Mouse (Mus musculus) forebrain, embryonic 14.5 days (tissue): Measurements from ENCODE around the gene Samd10. TPM values are rescaled to one million over a fixed set of nuclear protein-coding genes. Genes with fewer than 3 reads are reported as not detected.

ENCODE experiments used
- ATAC-seq: fragments of 200-750 bp; cut with Nextera tagmentation; 2 replicates; pipeline ENCODE4 v1.8.0; 2017; ENCODE audit warnings: mild to moderate bottlenecking, moderate library complexity
- DNase-seq: peaks from one replicate; pipeline ENCODE4 v3.0.0-alpha.2; 2015; ENCODE audit warnings: low spot score
- H3K27ac ChIP-seq: fragments of 300-500 bp; sonication (generic); 2 replicates; pipeline ENCODE4 v1.5.1; 2014; ENCODE audit warnings: low read depth, mild to moderate bottlenecking, control low read depth, low read length, moderate library complexity
- H3K27me3 ChIP-seq: fragments of 300-500 bp; sonication (generic); replicated peaks from 2 replicates; pipeline ENCODE4 v1.6.1; 2014; ENCODE audit warnings: low read length, control low read depth, mixed read lengths; ENCODE audit not compliant: control insufficient read depth, insufficient read depth
- H3K36me3 ChIP-seq: fragments of 300-500 bp; sonication (generic); 2 replicates; pipeline ENCODE4 v1.6.1; 2014; ENCODE audit warnings: low read length, control low read depth; ENCODE audit not compliant: control insufficient read depth, insufficient read depth
- H3K4me1 ChIP-seq: fragments of 300-500 bp; sonication (generic); 2 replicates; pipeline ENCODE4 v1.6.1; 2014; ENCODE audit warnings: antibody characterized with exemption, low read length, control low read depth; ENCODE audit not compliant: control insufficient read depth, insufficient read depth
- H3K4me2 ChIP-seq: fragments of 300-500 bp; sonication (generic); 2 replicates; pipeline ENCODE4 v1.6.1; 2014; ENCODE audit warnings: mild to moderate bottlenecking, control low read depth, low read length
- H3K4me3 ChIP-seq: fragments of 300-500 bp; sonication (generic); 2 replicates; pipeline ENCODE4 v1.5.1; 2014; ENCODE audit warnings: low read depth, low read length, control low read depth
- H3K9ac ChIP-seq: fragments of 300-500 bp; sonication (generic); 2 replicates; pipeline ENCODE4 v1.6.1; 2014; ENCODE audit warnings: mild to moderate bottlenecking, low read length, control low read depth, moderate library complexity
- H3K9me3 ChIP-seq: fragments of 300-500 bp; sonication (generic); replicated peaks from 2 replicates; pipeline ENCODE4 v1.6.1; 2016; ENCODE audit warnings: low read length, control low read depth, mixed read lengths; ENCODE audit not compliant: control insufficient read depth
- WGBS: fragments of 180-500 bp; shearing (Covaris S2); extraction: QIAGEN DNeasy Blood & Tissue Kit; methylation state at CpG from one replicate; pipeline ENCODE4 v1.1.7; 2014; 5-methylcytosine and 5-hydroxymethylcytosine counted together
- polyA plus RNA-seq: library from polyadenylated mRNA; unstranded; fragments of >200 nt; fragmentation: Nextera tagmentation; extraction: Ambion mirVana; gene quantifications from 2 replicates; pipeline ENCODE4 v1.2.1, GENCODE M21; 2014

The Samd10 gene
- polyA plus RNA-seq, 1 experiment from 2014 or later = 140 TPM

- Histone ChIP-seq H3K4me2 (no peak overlapping the region), H3K36me3 (peaks cover 18% of the 10 kb centered on the region), H3K27me3 (no peaks in the 10 kb centered on the region), H3K9ac (no peak overlapping the region), H3K9me3 (no peaks in the 10 kb centered on the region), H3K27ac (no peak overlapping the region), H3K4me1 (peaks cover 17% of the 10 kb centered on the region), H3K4me3 (no peak overlapping the region)
- WGBS = 68% methylated on average over 4 of the region's 4 CpGs
- DNase-seq = peak; percentile 71
- no peak for ATAC-seq
These were observed 3.9 kb downstream of the Samd10 start for GRCm38 (mm10) chr2:181594946-181595696.

GRCm38 (mm10) chr2:181593937-181594336 is 5.1 kb downstream of the Samd10 start:
- Histone ChIP-seq H3K9me3 (no peaks in the 10 kb centered on the region), H3K9ac (no peak overlapping the region), H3K27me3 (no peaks in the 10 kb centered on the region), H3K4me1 (peaks cover 17% of the 10 kb centered on the region), H3K4me2 (no peak overlapping the region), H3K27ac (no peak overlapping the region), H3K36me3 (peaks cover 30% of the 10 kb centered on the region), H3K4me3 (no peak overlapping the region)
- ATAC-seq = no peak
- no peak for DNase-seq

GRCm38 (mm10) chr2:181593042-181593421 is 6.0 kb downstream of the Samd10 start:
- peak overlapping the region; percentile 97 for H3K9ac ChIP-seq
- peaks cover 13% of the 10 kb centered on the region for H3K4me1 ChIP-seq
- H3K4me2 ChIP-seq = peak overlapping the region; percentile 84
- H3K27ac ChIP-seq = peak overlapping the region; percentile 87
- no peaks in the 10 kb centered on the region for H3K27me3 ChIP-seq
- no peaks in the 10 kb centered on the region for H3K9me3 ChIP-seq
- ATAC-seq (peak; percentile 13; the same call in 1 of the 2 replicates), DNase-seq (peak; percentile 45)
- WGBS = 5% methylated on average over 6 of the region's 6 CpGs
- H3K4me3 ChIP-seq = peak overlapping the region; percentile 97
- peaks cover 39% of the 10 kb centered on the region for H3K36me3 ChIP-seq

DNA sequence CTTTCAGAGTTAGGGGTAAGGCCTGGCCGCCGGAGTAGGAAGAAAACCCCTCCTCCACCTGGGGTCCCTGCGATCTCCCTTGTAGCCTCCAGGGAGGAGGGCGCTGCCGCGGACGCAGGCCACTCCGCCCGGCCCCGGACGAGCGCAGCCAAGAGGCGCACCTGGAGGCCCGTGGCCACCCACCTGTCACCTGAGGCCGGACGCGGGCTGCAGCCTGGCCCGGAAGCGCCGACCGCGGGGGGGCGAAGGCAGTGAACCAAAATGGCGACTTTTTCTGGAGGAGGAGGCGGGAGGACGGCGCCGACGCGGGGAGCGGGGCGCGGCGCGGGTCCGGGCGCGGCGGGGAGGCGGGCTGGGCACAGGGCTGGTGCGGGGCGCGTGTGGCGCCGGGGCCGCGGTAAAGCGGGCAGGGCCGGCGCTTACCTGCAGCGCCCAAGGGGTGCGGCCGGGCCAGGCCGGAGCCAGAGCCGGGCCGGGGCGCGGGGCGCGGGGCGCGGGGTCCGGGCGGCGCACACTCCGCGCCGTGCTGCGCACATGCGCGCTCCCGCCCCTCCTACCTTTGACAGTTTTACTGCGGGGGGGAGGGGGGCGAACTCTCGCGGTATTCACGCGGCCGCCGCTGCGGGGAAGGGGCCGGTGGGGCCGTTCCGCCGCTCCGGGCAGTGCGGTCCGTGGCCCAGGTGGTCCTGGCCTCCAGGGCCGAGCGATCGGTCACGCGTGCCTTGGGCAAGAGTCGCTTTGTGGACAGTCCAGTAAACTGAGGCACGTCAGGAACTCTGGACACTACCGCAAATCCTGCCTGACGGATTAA is 6.6 kb downstream of the Samd10 start, which contains the start of gene Zfp512b:
Zfp512b (minus strand) TSS at position 573 of the 811 bp plus-strand sequence.
- ATAC-seq (peak; percentile 89), DNase-seq (peak; percentile 85)
- H3K27ac ChIP-seq = peak within 1 kb of the TSS; percentile 87
- H3K4me1 ChIP-seq = peaks cover 12% of the 10 kb centered on the region
- H3K27me3 ChIP-seq = no peaks in the 10 kb centered on the region
- no peaks in the 10 kb centered on the region for H3K9me3 ChIP-seq
- H3K4me2 ChIP-seq = peak within 1 kb of the TSS; percentile 84
- peak within 1 kb of the TSS; percentile 97 for H3K9ac ChIP-seq
- peak within 1 kb of the TSS; percentile 97 for H3K4me3 ChIP-seq
- peaks cover 45% of the 10 kb centered on the region for H3K36me3 ChIP-seq
- 1% methylated on average over 80 of the region's 97 CpGs for WGBS

DNA sequence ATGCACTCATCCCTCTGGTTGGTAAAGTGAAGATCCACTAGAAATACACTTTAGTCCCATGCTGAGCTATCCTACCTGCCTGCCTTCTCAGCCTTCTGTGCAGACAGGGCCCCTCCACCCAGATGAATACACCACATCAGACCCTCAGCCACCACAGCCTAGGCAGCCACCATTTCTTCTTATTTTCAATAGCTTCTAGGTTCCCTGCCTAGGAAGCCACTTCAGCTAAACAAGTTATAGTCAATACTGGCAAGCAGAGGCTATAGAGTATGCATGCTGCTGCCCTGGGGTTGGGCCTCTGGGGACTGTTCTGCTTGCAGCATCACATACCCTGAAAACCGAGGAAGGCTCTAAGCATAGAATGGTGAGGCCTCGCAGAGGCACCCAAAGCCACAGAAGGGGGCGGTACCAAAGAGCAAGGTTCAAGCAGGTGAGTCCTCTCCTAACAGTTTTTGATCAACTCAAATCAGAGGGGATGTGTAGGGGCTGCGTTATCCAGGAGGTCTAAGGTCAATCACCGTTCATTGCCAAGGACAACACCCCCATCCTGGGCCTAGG is 7.4 kb downstream of the Samd10 start, which contains the start of gene Prpf6:
Prpf6 (plus strand) TSS at position 341 of the 558 bp plus-strand sequence.
- Histone ChIP-seq H3K9ac (peak within 1 kb of the TSS; percentile 97), H3K4me1 (peaks cover 12% of the 10 kb centered on the region), H3K4me3 (peak within 1 kb of the TSS; percentile 97), H3K4me2 (peak within 1 kb of the TSS; percentile 84), H3K36me3 (peaks cover 52% of the 10 kb centered on the region), H3K27ac (peak within 1 kb of the TSS; percentile 87), H3K27me3 (no peaks in the 10 kb centered on the region), H3K9me3 (no peaks in the 10 kb centered on the region)
- ATAC-seq (peak; percentile 6; the same call in 1 of the 2 replicates), DNase-seq (no peak)
- WGBS = 15% methylated on average over 5 of the region's 5 CpGs

DNA sequence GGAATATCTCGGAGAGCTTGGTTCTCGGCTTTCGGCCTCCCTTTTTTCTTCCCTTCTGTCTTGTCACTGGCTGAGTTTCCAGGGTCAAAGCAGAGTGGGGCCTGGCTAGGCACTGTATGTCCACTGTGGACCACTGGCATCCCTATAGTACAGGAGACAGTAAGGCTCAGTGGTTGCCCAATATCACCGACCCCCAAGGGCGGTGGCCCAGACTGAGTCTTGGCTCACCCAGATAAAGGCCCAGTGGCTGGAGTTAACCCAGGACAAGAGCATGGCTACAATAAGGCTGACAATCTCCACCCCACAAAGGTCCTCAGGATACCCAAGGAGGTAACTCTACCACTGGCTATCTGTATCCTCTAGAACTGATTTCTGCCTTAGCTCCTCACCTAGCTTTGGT is 8.5 kb downstream of the Samd10 start:
- peaks cover 12% of the 10 kb centered on the region for H3K4me1 ChIP-seq
- ATAC-seq (no peak), DNase-seq (no peak)
- H3K4me2 ChIP-seq = peak overlapping the region; percentile 84; the same call in 1 of the 2 replicates
- H3K27ac ChIP-seq = no peak overlapping the region
- no peak overlapping the region for H3K4me3 ChIP-seq
- 98% methylated on average over 5 of the region's 5 CpGs for WGBS
- peaks cover 50% of the 10 kb centered on the region for H3K36me3 ChIP-seq
- no peak overlapping the region for H3K9ac ChIP-seq
- H3K27me3 ChIP-seq = no peaks in the 10 kb centered on the region
- H3K9me3 ChIP-seq = no peaks in the 10 kb centered on the region

DNA sequence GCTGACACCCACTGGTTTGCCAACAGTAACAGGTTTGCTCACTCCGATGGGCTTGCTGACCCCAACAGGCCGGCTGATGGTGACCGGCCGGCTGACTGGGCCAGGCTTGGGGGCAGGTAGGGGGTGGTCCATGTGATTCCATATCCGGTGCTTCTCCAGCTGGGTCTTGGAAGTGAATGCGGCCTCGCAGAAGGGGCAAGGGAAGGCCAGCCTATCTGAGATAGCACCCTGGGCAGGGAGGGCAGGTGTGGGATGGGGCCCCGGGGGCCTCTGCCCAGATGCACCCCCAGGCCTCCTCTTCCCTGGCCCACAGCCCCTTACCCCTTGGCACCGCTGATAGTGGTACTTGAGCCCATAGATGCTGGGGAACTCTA is 9.3 kb downstream of the Samd10 start:
- H3K36me3 ChIP-seq = peaks cover 57% of the 10 kb centered on the region
- no peak for DNase-seq
- WGBS = 95% methylated on average over 9 of the region's 9 CpGs

DNA sequence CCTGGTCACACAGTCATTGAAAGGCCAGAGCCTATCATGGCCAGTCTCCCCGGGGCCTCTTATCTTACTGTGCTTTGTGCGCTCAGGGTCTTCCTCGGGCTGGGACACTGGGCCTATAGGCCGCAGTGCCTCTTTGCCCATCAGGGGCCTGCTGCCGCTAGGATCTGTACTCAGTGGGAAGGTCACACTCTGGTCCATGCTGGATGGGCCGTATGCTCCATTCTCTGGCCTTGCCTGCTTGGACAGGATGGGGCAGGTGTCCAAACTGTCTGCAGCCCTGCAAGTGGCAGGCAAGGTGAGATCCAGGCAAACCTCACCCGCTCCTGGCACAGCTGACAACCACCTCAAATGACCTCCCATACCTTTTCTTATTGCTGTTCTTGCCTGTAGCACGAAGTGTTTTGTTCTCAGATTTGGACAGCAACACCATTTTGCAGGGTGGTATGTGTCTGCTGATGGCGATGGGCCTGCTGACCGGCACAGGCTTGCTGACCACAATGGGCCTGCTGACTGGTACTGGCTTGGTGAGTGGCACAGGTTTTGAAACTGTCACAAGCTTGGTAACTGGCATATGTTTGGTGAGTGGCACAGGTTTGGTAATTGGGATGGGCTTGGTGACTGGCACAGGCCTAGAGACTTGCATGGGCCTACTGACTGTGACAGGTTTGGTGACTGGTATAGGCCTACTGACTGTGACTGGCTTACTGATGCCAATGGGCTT is 9.8 kb downstream of the Samd10 start:
- peaks cover 63% of the 10 kb centered on the region for H3K36me3 ChIP-seq

More for the DNA sequence above, 9.3 kb downstream of the Samd10 start:
- peaks cover 12% of the 10 kb centered on the region for H3K4me1 ChIP-seq
- no peak overlapping the region for H3K4me3 ChIP-seq
- no peak overlapping the region for H3K9ac ChIP-seq
- H3K9me3 ChIP-seq = no peaks in the 10 kb centered on the region
- H3K4me2 ChIP-seq = no peak overlapping the region
- no peak for ATAC-seq
- no peak overlapping the region for H3K27ac ChIP-seq
- H3K27me3 ChIP-seq = no peaks in the 10 kb centered on the region

More for the DNA sequence above, 9.8 kb downstream of the Samd10 start:
- no peak overlapping the region for H3K4me2 ChIP-seq
- no peak for ATAC-seq
- H3K9me3 ChIP-seq = no peaks in the 10 kb centered on the region
- no peaks in the 10 kb centered on the region for H3K27me3 ChIP-seq
- H3K4me1 ChIP-seq = peaks cover 12% of the 10 kb centered on the region
- H3K9ac ChIP-seq = no peak overlapping the region
- WGBS = 93% methylated on average over 10 of the region's 10 CpGs
- no peak for DNase-seq
- H3K27ac ChIP-seq = no peak overlapping the region
- no peak overlapping the region for H3K4me3 ChIP-seq
